Mouse (Mus musculus) hindbrain, embryonic 13.5 days (tissue): Measurements from ENCODE around the gene Twistnb. TPM values are rescaled to one million over a fixed set of nuclear protein-coding genes. Genes with fewer than 3 reads are reported as not detected.

Source experiments
- ATAC-seq: fragments of 200-750 bp; cut with Nextera tagmentation; 2 replicates; pipeline ENCODE4 v1.8.0; 2017; ENCODE audit warnings: moderate TSS enrichment; ENCODE audit not compliant: low FRiP score
- H3K27ac ChIP-seq: fragments of 300-500 bp; sonication (generic); 2 replicates; pipeline ENCODE4 v1.5.1; 2015; ENCODE audit warnings: inconsistent platforms, mild to moderate bottlenecking, moderate library complexity
- H3K27me3 ChIP-seq: fragments of 300-500 bp; sonication (generic); 2 replicates; pipeline ENCODE4 v1.6.1; 2015; ENCODE audit warnings: mild to moderate bottlenecking, inconsistent platforms
- H3K36me3 ChIP-seq: fragments of 300-500 bp; sonication (generic); 2 replicates; pipeline ENCODE4 v1.6.1; 2015; ENCODE audit warnings: mild to moderate bottlenecking, inconsistent platforms
- H3K4me1 ChIP-seq: fragments of 300-500 bp; sonication (generic); replicated peaks from 2 replicates; pipeline ENCODE4 v1.6.1; 2015; ENCODE audit warnings: inconsistent platforms
- H3K4me2 ChIP-seq: fragments of 300-500 bp; sonication (generic); 2 replicates; pipeline ENCODE4 v1.6.1; 2015; ENCODE audit warnings: inconsistent platforms, mild to moderate bottlenecking, moderate library complexity
- H3K4me3 ChIP-seq: fragments of 300-500 bp; sonication (generic); 2 replicates; pipeline ENCODE4 v1.5.1; 2015; ENCODE audit warnings: mild to moderate bottlenecking, inconsistent platforms
- H3K9ac ChIP-seq: fragments of 300-500 bp; sonication (generic); 2 replicates; pipeline ENCODE4 v1.6.1; 2015; ENCODE audit warnings: mild to moderate bottlenecking, inconsistent platforms
- H3K9me3 ChIP-seq: fragments of 300-500 bp; sonication (generic); 2 replicates; pipeline ENCODE4 v1.6.1; 2016; ENCODE audit warnings: inconsistent platforms
- WGBS: fragments of 180-500 bp; shearing (Covaris S2); methylation state at CpG from one replicate; pipeline ENCODE4 v1.1.7; 2015; 5-methylcytosine and 5-hydroxymethylcytosine counted together
- polyA plus RNA-seq: library from polyadenylated mRNA; unstranded; fragments of >200 nt; fragmentation: Nextera tagmentation; extraction: Ambion mirVana; gene quantifications from 2 replicates; pipeline ENCODE4 v1.2.1, GENCODE M21; 2015

Twistnb gene
- polyA plus RNA-seq: 47.7 and 48.1 TPM in 2 replicates

DNA sequence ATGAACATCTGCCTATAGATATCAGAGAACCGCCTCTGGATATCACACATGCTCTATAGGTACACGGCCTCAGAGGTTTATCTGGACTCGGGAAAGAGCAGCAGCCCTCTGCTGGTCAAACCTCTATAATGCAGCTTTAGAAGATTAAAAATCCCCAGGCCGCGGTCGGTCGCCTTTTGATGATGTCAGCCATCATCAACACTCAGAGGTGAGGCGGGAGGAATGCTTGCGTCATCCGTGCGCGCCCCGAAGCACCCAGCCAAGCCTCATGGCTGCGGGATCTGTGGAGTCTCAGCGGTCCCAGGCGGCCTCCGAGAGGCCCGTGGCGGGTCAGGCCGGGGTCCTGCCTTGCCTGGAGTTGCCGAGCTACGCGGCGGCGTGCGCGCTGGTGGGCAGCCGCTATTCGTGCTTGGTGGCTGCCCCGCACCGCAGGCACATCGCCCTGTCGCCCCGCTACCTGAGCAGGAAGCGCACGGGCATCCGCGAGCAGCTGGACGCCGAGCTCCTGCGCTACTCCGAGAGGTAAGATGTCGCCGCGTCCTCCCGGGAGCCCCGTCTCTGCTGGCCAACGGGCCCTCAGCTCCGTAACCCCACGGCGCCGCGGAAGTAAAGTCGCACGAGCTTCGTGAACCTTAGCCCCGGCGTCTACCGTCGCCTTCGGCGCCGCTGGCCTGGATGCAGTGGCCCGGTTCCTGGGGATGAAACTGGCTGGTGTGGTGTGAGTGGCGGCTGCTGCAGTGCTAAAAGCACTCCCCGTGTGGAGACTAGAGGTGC is at the start of gene Twistnb:
Gene Twistnb (plus strand): TSS at position 249 of the 774 bp plus-strand sequence.
- Histone ChIP-seq H3K4me3 (peak within 1 kb of the TSS; percentile 98), H3K9me3 (no peaks in the 10 kb centered on the region), H3K36me3 (no peaks in the 10 kb centered on the region), H3K27ac (peak within 1 kb of the TSS; percentile 87), H3K27me3 (0 out of 2 replicates have a peak, but pooled peaks cover 4% of the 10 kb centered on the region), H3K9ac (peak within 1 kb of the TSS; percentile 91), H3K4me1 (peaks cover 7% of the 10 kb centered on the region), H3K4me2 (peak within 1 kb of the TSS; percentile 67)
- peak; percentile 97 for ATAC-seq
- WGBS: under 1% methylated on average over 66 of the region's 66 CpGs

GRCm38 (mm10) chr12:33388842-33389241 is 40.6 kb upstream of the Twistnb start:
- no peaks in the 10 kb centered on the region for H3K36me3 ChIP-seq
- no peak overlapping the region for H3K4me3 ChIP-seq
- H3K4me2 ChIP-seq: no peak overlapping the region
- H3K27ac ChIP-seq: no peak overlapping the region
- H3K9me3 ChIP-seq: no peaks in the 10 kb centered on the region
- H3K4me1 ChIP-seq: no peaks in the 10 kb centered on the region
- H3K27me3 ChIP-seq: peaks cover 22% of the 10 kb centered on the region
- peak; percentile 75 for ATAC-seq
- 6% methylated on average over 5 of the region's 5 CpGs for WGBS
- no peak overlapping the region for H3K9ac ChIP-seq

- WGBS: 71% methylated on average over 2 of the region's 2 CpGs
- H3K9me3 ChIP-seq: no peaks in the 10 kb centered on the region
- H3K36me3 ChIP-seq: no peaks in the 10 kb centered on the region
- H3K27ac ChIP-seq: no peak overlapping the region
- no peak overlapping the region for H3K4me2 ChIP-seq
- no peak overlapping the region for H3K9ac ChIP-seq
- no peak for ATAC-seq
- no peak overlapping the region for H3K4me3 ChIP-seq
- H3K27me3 ChIP-seq: peaks cover 21% of the 10 kb centered on the region
- peaks cover 12% of the 10 kb centered on the region for H3K4me1 ChIP-seq
These were observed 38.4 kb upstream of the Twistnb start for GRCm38 (mm10) chr12:33390844-33391560.

DNA sequence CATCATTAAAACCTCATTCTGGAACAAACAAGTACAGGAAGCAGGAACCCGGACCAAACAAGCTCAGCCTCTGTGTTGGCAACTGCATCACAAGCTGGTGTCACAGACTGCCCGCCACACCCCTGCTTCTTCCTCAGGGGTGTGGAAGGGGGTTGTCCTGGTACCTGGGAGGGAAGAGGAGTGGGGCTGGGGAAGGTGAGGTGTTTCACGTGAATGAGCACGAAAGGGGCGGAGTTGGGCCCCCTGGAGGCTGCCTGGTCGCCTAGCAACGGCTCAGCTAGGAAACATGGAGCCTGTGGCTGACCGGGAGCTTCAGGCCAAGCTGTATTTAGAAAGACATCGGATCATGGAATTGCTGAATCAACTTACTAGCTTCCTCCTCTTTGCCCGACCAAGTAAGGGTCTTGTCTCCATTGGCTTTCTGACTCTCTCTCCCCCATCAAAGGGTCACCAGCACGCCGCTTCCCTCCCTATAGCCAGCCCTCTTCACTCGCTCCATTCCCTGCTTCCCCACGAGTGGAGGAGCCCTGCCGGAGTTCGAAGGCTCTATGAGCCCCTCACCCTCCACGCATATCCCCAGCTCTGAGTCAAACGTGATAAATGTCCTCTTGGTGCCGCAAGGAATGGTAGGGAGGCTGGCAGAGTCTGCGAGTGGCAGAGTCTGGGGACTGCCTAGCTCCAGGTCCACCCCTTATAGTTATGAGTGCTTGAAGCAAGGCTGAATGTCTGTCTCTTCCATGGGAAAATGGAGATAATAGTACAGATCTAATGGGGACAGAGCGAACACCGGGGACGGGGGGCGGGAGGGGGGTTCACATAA is 34.4 kb upstream of the Twistnb start, which contains the start of gene Efcab10:
Gene Efcab10 (plus strand): TSS at position 51 of the 820 bp plus-strand sequence.
- Histone ChIP-seq H3K27me3 (no peaks in the 10 kb centered on the region), H3K9me3 (no peaks in the 10 kb centered on the region), H3K9ac (peak within 1 kb of the TSS; percentile 67), H3K36me3 (no peaks in the 10 kb centered on the region), H3K27ac (peak within 1 kb of the TSS; percentile 86), H3K4me1 (peaks cover 12% of the 10 kb centered on the region), H3K4me3 (peak within 1 kb of the TSS; percentile 37), H3K4me2 (peak within 1 kb of the TSS; percentile 60)
- peak; percentile 87 for ATAC-seq
- WGBS: 7% methylated on average over 24 of the region's 24 CpGs

- Histone ChIP-seq H3K27me3 (no peaks in the 10 kb centered on the region), H3K4me3 (no peak overlapping the region), H3K36me3 (no peaks in the 10 kb centered on the region), H3K4me2 (no peak overlapping the region), H3K9me3 (no peaks in the 10 kb centered on the region), H3K9ac (no peak overlapping the region), H3K27ac (no peak overlapping the region), H3K4me1 (peaks cover 14% of the 10 kb centered on the region)
- WGBS: 73% methylated on average over 7 of the region's 7 CpGs
- no peak for ATAC-seq
These were observed 26.2 kb upstream of the Twistnb start for GRCm38 (mm10) chr12:33403265-33403693.

DNA sequence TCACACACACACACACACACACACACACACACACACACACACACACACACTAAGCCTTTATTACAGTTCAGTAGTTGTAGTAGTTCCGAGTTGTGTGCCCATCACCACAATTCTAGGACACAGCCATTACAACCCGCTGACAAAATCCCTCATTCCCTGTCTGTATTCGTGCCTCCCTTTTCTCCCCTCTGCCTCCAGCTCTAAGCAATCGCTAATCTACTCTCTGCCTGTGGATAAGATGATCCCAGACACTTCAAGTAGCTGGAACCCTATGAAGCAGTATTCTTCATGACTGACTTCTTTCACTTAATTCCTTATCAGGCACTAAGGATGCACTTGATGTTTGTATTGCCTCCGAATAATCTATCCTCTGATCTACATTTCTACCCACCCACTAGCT is 24.4 kb upstream of the Twistnb start:
- ATAC-seq: 0 out of 2 replicates have a peak, but pooled peaks have one; percentile 17
- H3K27me3 ChIP-seq: no peaks in the 10 kb centered on the region
- WGBS: 56% methylated on average over 5 of the region's 5 CpGs

DNA sequence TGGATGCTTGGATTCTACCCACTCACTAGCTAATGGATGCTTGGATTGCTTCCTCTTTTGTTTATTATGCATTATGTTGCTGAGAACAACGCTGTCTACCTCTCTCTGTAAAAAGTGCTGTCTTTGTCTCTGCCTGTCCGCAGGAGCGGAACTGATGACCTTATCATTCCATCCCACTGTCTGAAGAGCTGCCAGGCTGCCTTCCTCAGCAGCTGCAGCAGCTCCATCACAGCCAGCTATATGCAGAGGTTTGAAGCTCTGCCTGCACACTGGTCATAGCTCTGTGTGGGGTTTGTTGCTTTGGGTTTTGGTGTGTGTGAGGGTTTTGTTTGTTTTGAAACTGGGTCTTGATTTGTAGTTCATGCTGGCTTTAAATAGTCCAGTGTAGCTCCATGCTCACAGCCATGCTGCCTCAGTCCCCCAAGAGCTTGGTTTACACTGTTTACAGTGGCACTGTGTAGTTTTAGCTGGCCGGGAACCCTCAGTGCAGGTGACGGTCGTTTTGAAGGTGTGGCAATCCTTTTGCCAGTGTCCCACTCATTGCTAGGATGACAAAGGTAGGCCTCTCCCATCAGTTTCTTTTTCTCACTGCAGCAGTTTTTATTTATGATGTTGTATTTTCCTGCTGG is 23.9 kb upstream of the Twistnb start:
- 31% methylated on average over 6 of the region's 6 CpGs for WGBS
- H3K36me3 ChIP-seq: no peaks in the 10 kb centered on the region
- 0 out of 2 replicates have a peak overlapping the region, but pooled peaks have one; percentile 26 for H3K9ac ChIP-seq
- no peak overlapping the region for H3K4me3 ChIP-seq
- H3K27me3 ChIP-seq: no peaks in the 10 kb centered on the region
- no peaks in the 10 kb centered on the region for H3K9me3 ChIP-seq
- H3K4me1 ChIP-seq: peaks cover 14% of the 10 kb centered on the region
- ATAC-seq: peak; percentile 73
- no peak overlapping the region for H3K4me2 ChIP-seq
- H3K27ac ChIP-seq: peak overlapping the region; percentile 65

More for the DNA sequence above, 24.4 kb upstream of the Twistnb start:
- no peak overlapping the region for H3K4me2 ChIP-seq
- H3K36me3 ChIP-seq: no peaks in the 10 kb centered on the region
- H3K9me3 ChIP-seq: no peaks in the 10 kb centered on the region
- H3K4me1 ChIP-seq: peaks cover 14% of the 10 kb centered on the region
- H3K27ac ChIP-seq: peak overlapping the region; percentile 65
- H3K9ac ChIP-seq: 0 out of 2 replicates have a peak overlapping the region, but pooled peaks have one; percentile 26
- no peak overlapping the region for H3K4me3 ChIP-seq

DNA sequence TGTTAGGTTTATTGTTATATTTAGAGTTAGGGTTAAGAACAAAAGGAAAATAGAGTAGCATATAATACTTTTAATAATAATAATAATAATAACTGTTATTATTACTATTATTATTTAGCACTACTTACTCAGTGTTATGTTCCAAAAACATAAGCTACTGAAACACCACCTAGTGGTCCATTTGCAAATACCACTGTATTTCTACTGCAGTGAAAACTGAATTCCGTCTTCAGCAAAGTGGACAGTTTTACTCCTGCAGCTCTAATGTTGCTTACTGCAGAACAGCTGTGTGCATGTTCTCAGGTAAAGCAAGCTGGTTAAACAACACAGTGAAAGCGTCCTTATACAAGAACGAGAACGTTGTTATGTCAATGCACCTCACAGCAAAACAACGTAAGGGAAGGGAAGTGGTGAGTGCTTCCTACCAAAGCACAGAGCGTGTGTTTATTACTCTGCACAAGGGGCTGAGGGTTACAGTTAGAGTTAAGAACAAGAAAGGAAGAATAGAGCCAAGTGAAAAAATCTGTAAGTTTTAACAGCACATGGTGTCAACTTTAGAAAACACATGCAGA is 17.8 kb upstream of the Twistnb start:
- H3K4me3 ChIP-seq: no peak overlapping the region
- no peak overlapping the region for H3K27ac ChIP-seq
- no peak overlapping the region for H3K9ac ChIP-seq
- 0 out of 2 replicates have a peak, but pooled peaks cover 3% of the 10 kb centered on the region for H3K27me3 ChIP-seq
- 57% methylated on average over 6 of the region's 6 CpGs for WGBS
- H3K9me3 ChIP-seq: no peaks in the 10 kb centered on the region
- no peaks in the 10 kb centered on the region for H3K4me1 ChIP-seq
- no peak for ATAC-seq
- no peak overlapping the region for H3K4me2 ChIP-seq
- H3K36me3 ChIP-seq: no peaks in the 10 kb centered on the region

GRCm38 (mm10) chr12:33424329-33424728 is 5.1 kb upstream of the Twistnb start:
- Histone ChIP-seq H3K4me3 (no peak overlapping the region), H3K36me3 (no peaks in the 10 kb centered on the region), H3K9me3 (no peaks in the 10 kb centered on the region), H3K4me1 (no peaks in the 10 kb centered on the region), H3K27me3 (0 out of 2 replicates have a peak, but pooled peaks cover 4% of the 10 kb centered on the region), H3K9ac (no peak overlapping the region), H3K27ac (no peak overlapping the region), H3K4me2 (no peak overlapping the region)
- peak; percentile 14; the same call in 1 of the 2 replicates for ATAC-seq
- WGBS: 37% methylated on average over 3 of the region's 3 CpGs

DNA sequence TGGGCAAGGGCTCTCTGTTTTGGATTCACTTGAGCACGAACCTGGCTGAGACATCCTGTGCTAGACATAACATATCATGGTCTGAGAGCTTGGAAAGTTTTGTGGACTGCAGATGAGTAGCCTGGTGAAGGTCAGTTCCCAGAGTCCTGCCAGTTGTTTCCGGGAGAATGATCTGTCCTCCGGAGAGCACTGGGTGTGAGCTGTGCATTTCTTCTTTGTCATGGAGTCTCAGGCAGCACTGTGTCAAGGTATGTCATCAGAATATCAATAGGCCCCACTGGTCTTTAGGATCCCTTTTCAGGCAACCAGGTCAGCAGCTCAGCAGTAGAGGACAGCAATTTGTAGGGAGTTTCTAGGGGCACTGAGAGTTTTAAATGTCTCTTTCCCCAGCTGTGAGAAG is 2.1 kb upstream of the Twistnb start:
- Histone ChIP-seq H3K9me3 (no peaks in the 10 kb centered on the region), H3K4me3 (no peak overlapping the region), H3K4me1 (peaks cover 7% of the 10 kb centered on the region), H3K36me3 (no peaks in the 10 kb centered on the region), H3K9ac (no peak overlapping the region), H3K27me3 (0 out of 2 replicates have a peak, but pooled peaks cover 4% of the 10 kb centered on the region), H3K27ac (no peak overlapping the region), H3K4me2 (no peak overlapping the region)
- ATAC-seq: no peak
- WGBS: 22% methylated on average over 3 of the region's 3 CpGs

DNA sequence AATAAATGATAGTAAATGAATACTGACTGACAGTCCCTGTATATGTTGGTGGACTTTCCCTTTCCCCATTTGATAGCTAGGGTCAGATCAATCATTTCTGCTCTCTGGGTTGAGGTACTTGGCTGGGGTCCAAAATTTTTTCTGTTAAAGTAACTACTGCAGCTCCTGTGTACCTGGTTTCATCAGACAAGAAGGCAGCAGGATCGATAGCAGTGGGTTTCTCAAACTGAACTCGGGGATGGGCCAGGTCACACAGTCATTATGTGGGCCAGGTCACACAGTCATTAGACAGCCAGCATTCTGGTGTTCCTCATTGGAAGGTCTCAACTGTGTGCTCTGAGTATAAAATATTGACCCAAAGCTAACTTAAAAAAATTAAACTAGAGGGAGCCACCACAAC is 1.7 kb upstream of the Twistnb start:
- 0 out of 2 replicates have a peak, but pooled peaks cover 4% of the 10 kb centered on the region for H3K27me3 ChIP-seq
- H3K9me3 ChIP-seq: no peaks in the 10 kb centered on the region
- ATAC-seq: no peak
- no peak overlapping the region for H3K27ac ChIP-seq
- WGBS: 85% methylated on average over 2 of the region's 2 CpGs
- H3K4me3 ChIP-seq: no peak overlapping the region
- no peaks in the 10 kb centered on the region for H3K36me3 ChIP-seq
- no peak overlapping the region for H3K9ac ChIP-seq
- H3K4me1 ChIP-seq: peaks cover 7% of the 10 kb centered on the region
- no peak overlapping the region for H3K4me2 ChIP-seq
